Mouse (Mus musculus) adrenal gland, adult 8-10 months (tissue): Measurements from ENCODE around the gene P2rx3. TPM values are rescaled to one million over a fixed set of nuclear protein-coding genes. Genes with fewer than 3 reads are reported as not detected.

ENCODE experiments used
- DNase-seq: peaks from one replicate; pipeline ENCODE4 v3.0.0; 2022
- total RNA-seq, 4 experiments: library from RNA; stranded (reverse); gene quantifications; 2 replicates each; pipeline ENCODE4 v1.2.4; 2022

Gene P2rx3
- total RNA-seq, 4 experiments from 2014 or later, result 0.83 to 1.8 (median 1.3) TPM

DNA sequence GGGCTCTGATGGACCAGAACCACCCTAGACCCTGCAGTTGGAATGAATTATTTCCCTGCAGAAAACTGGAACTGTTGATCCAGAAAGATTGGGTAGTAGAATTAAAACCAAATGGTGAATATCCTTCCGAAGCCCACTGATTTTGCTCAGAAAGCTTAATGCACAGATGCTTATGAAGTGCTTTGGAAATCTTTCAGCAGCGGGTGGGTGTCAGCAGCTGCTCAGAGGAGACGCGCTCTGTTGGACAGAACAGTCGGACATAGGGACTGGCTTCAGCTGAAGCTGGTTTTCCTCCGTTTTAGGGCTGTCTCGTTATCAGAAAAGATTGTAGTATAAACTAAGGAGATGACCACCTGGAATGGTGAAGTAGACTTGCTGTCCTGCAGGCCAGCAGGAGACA is 6.4 kb upstream of the P2rx3 start:
- no peak for DNase-seq

DNA sequence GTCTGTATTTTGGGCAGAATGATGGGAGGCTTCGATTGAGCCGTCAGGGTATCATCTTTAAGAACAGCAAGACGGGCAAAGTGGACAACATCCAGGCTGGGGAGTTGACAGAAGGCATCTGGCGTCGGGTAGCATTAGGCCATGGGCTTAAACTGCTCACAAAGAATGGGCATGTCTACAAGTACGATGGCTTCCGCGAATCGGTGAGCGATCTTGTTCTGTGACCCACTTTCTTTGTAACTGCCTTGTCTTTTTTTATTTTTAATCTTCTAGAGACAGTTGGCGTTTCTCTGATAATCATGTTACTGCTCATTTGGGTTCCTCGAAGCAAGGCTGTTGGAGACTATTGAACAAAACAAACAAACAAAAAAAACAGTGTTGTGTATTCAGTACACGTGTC is 1.1 kb upstream of the P2rx3 start:
- no peak for DNase-seq

DNA sequence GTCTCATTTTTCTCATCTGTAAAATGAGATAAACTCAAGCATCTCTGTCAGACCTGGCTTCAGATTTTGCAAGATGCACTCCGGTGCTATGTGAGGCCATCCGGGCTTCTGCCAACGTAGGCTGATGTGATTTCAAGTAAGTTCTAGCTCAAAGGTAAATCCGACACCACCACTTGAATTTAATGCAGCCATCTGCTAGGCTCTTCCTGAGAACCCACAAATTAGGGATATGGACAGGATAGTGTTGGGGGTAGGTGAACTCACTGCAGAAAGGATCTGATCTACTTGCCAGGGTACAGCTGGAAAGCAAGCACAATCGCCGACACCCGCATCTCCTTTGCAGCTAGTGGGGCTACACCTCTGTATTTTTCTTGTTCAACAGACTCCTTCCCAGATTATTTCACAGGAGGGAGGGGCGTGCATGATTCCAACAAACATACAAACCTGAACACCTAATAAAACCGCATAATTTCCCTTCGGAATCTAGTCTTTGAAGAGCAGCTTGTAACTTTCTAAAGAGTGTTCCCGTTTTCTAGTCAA is 685 bp downstream of the P2rx3 start:
- no peak for DNase-seq

DNA sequence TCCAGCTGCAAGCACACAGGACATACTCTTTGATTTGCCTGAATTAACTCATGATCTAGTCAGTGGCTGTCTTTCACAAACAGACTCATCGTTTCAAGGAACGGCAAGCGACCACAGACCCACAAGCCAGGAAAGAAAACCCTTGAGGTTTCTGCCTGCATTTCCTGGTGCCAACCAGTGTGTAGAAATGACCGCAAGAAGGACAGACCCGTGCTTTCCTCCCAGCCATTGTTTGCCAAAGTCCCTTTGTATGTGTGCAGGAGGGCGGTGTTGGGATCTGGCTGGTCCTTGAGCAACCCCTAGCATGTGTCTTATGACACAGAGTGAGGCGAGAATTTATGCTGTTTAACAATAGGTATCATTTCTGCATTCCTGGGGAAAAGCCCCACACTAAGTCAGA is 3.1 kb downstream of the P2rx3 start:
- DNase-seq, result no peak

DNA sequence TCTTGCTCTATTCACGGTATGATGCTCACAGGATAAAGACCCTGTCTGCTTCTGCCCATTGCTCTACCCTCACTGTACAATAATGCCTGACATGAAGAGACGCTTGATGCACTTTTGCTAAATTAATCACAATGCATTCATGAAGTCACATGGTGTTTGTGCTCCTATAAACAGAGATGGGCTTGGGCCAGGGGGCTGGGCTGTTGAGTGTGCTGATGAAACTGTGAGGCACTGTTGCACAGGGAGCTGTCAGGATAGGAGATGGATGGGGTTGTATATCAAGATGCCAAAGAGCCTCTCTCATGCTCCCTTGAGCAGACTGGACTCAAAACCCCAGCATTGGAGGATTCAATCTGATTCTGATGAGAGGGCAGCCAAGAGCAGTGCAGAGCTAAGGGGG is 4.1 kb downstream of the P2rx3 start:
- DNase-seq, result no peak

DNA sequence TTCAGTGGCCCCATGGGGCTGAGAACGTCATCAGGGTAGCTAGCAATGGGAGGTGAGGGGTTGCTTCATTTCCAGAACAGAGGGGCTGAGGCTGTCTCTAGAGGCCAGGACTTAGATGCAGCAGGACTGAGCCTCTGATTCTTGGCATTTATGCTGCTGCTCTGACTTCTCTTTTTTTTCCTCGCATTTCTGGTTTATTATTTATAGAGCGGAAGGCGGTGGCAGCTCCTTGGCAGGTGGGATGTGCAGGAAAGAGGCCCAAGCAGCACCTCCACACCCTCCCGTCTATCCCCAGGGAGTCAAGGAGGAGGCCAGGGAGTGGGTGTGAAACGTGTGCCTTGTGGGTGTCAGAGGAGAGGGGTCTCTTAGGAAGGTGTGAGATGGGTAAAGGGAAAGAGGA is 6.3 kb downstream of the P2rx3 start:
- DNase-seq, result no peak

DNA sequence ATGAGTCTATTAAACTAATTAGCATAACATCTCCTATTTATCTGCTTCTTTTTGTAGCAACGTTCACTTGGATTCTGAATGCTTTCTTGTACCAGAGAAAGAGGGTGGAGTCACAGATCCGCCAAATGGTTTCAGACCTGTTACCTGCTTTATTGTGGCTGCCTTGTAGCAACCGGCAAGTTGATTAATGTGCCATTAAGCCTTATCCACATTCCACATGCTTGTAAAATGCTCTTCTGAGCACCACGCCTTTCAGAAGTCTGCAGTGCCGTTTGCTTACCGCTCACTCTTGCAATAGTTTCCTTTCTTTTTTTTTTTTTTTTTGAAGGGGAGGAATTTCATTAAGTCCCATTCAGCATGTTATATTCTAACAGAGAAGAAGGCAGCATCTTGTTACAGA is 7.4 kb downstream of the P2rx3 start:
- DNase-seq, result no peak

DNA sequence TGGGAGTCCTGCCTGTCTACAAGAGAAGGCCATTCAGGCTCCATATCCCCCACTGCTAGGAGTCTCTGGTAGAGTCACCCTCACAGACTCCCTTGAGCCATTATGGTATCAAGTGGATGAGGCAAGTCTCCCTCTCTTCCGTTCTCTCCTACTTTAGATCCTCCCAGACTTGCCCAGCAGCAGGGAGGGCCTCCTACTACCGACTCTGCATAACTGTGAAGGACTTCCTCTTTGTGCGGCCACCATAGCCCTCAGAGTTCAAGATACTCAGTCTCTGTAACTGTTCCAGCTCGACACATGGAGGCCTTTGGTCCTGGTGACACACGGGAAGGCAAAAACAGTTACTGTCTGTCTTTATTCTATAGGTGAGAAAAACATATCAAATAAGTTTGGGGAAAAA is 10.0 kb downstream of the P2rx3 start:
- no peak for DNase-seq

DNA sequence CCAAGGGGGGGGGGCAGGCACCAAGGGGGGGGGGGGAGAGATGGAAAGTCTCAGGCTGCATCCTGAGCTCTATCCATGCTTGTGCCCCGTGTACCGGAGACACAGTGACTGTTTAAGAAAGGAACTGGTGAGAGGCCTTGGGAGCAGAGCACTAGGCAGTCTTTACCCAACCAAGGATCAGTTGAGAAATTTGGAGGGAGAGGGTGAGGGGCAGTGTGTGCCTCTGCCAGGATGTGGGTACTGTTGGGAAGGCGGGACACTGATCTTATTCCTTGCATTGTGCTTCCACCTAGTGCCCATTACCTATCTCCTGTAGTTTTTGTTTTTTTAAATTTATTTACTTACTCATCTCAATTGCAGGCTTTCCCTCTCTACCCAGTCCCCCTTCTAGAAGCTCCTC is 11.1 kb downstream of the P2rx3 start:
- no peak for DNase-seq

DNA sequence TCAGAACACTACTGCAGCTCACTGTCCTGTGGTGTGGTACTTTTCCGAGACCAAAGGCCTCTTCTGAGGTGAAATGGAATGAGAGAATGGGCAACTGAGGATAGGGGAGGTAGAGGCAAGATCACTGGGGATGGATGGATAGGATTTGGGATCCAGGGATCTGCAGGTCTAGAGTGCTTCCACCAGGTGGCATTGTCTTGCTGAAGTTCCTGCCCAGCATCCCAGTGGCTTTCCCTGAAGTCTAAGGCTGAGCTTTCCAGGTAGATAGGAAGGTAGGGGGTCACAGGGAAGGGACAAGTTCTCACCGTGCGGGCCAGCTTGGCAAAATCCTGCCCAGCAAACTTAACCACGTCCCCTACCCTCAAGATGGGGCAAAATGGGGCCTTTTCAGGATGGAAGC is 15.2 kb downstream of the P2rx3 start:
- no peak for DNase-seq

DNA sequence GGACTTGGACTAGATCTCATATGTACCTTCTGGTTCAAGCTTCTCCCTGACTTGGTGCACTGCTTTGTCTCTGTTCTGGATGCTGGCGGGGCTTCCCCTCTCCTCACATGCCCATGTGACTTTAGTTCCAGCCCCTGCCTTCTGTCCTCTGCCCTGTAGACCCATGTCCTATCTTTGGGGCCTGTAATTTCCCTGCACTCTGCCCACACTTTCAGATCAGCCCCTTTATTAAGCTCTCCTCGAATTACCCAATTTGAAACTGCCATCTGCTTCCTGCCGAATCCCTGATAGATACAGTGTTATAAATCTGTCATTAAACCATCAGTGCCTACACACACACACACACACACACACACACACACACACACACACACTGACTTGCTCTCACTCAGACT is 22.7 kb downstream of the P2rx3 start:
- no peak for DNase-seq

DNA sequence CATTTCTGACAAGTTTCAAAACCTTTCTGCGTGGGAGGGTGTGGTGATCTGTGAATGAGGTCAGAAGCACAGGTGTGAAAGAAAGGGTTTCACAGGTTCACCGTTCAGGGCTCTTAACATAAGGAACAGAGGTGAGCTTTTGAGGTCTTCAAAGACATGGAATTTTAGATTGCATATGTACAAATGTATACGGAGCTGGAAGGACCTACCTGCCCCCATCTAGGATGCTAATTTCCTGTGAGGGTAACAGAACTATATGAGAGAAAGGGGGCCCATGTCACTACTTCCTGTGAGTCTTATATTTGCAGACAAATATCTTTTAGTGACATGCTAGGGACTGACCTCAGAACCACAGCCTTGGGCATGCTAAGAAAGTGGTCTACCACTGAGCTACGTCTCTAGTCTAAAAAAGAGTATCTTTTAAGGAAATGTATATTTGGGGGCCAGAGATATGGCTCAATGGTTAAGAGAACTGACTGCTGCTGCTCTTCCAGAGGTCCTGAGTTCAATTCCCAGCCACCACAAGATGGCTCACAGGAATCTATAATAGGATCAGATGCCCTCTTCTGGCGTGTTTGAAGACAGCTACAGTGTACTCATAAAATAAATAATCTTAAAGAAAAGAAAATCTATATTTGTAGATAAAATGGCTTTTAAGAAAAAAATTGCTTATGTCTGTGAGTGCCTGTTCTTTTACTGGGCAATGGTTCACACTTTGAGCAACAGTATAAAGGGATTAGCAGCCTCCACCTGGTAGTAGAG is 23.3 kb downstream of the P2rx3 start:
- DNase-seq, result no peak

DNA sequence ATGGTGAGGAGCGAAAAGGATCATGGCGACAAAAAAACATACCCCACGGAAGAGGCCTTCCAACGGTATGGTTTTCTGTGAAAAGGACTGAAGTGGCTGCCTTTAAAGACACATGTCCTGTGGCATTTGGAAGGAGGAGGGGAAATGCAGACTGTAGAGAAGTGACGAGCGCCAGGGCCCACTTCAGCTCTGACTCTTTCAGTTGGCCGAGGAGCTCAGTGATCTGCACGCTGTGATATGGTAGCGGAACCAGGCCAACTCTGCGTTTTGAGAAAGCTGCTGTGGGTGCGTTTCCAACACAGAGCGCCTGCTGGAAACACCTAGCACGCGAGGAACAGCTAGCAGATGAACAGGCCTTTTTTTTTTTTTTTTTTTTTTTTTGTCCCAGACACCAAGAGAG is 24.6 kb downstream of the P2rx3 start:
- DNase-seq, result no peak

DNA sequence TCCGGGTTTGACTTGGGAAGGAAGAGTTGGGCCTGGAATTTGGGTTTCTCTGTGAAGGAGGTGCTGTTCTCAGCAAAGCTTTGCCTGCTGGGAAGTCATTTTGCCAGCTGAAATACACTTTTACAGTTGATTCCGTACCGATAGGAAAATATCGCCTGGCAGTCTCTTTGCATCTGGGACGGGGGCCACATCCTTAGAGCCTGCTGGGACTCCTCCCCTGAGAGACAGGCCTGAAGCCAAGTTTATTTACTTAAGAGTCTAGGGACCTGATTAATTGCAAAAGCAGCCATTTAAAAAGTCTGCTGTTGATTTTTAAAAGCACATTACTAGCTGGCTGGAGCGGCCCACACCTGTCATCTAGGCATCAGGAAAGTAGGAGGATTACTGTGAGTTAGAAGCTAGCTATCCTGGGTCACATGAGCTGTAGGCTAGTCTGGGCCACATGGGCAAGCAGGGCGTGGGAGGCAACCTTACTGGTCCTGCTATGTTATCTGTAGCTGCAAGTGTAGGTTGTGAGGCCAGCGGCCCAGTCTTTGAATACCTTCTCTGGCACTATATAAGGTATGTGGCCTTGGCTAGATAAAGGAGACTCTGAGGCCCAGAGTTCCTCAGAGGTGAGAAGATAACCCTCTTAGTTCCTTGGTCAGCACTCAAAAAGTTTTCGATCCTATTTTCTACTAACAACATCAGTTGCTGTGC is 25.2 kb downstream of the P2rx3 start:
- no peak for DNase-seq

DNA sequence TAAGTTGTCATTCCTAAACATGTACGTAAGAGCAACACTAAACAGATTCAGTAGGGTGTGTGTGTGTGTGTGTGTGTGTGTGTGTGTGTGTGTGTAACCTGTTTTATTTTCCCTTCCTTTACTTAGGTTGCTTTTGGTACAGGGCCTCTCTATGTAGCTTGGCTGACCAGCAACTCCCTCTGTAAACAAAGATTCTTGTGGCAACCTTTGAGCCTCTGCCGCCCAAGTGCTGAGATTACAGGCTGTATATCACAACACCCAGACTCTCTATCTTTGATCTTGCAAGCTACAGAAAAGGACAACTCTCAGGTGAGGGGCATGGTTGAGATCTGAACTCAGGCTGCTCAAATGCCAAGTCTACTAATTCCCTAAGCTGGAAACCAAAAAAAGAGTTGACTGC is 28.1 kb downstream of the P2rx3 start:
- no peak for DNase-seq

DNA sequence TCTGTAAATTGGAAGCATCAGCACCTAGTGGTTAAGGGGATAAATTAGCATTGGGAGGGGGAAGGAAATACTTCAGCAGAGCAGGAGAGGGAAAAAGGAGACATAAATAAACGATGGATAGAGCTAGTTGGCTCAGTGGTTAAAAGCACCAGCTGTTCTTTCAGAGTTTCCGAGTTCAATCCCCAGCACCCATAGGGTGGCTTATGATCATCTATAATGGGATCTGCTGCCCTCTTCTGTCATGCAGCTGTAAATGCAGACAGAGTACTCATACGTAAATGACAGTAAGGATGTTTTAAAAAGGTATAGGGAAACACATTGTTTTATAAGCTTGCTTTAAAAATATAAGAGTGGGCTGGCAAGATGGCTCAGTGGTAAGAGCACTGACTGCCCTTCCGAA is 29.5 kb downstream of the P2rx3 start:
- DNase-seq, result no peak

DNA sequence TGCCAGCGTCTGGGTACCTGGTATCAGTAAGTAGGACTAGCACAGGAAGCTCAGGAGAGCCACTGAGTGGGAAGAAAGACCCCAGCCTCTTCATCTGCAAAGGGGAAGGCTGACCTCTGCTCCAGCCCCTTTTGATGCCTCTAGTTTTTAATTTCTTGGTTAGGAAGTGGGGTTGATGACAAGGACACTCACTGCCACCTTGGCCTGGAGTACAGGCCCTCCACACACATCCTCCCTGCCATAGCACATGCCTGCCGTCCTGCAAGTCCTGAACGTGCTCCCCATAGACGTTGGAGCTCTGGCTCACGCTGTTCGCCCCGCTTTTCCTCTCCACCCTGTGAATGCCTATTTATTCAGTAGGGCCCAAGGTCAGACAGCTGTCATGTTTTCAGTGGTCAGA is 30.7 kb downstream of the P2rx3 start:
- DNase-seq, result no peak

DNA sequence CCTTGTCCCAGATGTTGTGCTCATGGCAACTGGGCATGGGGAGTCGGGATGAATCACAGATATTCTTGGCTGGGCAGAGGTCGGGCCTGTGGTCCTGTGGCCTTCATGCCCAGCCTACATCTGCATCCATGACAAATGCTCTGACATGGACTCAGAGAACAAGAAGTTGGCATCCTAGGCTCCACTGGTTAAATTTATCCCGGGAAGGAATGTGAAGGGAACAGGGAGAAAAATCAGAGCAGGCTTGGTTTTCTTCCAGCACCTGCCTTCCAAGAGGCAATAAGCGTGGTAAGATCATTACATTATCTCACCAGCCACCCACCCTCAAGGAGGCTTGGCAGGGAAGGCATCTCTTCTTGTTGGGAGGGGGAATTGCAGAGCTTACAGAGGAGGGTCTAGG is 32.9 kb downstream of the P2rx3 start:
- no peak for DNase-seq

DNA sequence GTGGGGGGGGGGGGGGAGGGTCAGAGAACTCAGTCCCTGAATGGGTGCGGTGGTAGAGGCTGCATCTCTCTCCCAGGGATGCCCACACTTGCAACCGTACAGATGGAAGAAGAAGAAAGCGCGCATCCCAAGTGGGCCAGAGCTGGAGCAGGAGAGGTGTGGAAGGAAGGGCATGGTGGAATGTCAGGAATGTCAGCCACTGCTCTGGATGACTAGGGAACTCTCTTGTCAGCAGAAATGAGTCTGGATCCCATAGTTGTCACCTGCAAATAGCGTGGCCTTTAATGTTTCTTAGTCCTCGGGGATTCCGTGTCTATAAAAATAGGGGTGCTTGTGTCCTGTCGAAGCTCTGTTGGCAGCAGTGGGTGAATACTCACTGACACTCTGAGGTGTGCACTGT is 34.7 kb downstream of the P2rx3 start:
- DNase-seq, result no peak

DNA sequence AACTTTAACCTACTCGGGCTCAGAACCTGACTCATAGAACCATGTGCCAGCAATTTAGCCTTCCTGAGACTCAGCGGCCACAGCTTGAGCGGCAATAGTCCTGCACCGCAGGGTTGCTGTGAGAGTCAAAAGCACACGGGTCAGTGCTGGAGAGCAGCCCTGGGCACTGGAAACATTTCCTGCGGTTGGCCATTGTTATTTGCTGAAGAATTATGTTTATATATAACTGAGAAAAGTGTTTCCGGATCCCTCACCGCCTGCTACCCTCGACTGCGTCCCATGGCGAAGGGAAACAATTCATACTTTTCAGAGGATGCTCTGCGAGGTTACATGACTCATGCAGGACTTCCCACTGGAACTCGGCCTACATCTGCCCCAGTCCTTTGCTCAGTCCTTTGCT is 35.8 kb downstream of the P2rx3 start:
- DNase-seq, result no peak

DNA sequence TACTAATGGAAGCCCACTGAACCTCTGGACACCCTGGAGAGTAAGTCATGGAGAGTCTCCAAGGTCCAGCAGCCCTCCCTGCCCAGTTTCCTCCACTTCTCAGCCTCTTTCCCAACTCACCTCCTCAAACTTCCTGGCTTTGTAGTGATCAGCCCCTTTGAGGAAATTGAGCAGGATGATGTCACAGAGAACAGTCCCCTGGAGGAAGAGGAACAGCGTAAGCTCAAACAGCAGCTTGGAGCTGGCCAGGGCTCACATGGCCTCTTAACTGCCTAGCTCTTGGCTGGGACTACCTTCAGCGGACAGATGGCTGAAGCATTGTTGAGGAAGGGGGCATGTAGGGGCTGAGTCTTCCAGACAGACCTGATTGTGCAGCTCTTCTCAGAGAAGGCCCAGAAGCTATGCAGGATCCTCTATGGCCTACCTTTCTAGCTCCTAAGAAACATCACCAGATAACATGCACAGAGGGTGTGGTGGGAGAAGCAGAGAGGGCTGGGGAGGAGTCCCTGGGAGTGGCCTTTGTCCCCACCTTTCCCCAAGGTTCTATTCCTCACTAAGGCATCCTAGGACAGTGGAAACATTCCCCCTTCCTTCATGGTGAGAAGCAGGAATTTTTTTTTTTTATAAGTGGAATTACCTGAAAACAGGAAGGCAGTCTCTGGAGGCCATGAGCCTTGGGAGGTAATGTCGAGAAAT is 37.6 kb downstream of the P2rx3 start:
- no peak for DNase-seq

DNA sequence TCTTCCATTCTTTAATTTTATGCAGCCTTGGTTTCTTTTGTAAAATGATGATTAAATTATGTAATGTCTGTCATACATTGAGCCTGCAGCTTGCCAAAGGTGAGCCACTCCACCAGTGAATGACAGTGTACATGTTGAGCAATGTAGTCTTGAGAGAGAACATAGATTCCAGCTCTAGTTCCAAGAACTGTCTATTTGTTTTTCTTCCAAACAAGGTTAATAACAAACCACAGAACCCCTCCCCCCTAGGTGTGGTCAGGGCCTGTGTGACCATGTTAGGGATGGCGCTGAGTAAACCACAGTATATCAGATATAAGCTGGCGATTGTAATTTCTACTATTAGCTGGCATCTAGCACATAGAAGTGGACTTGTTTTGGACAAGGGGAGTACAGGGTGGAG is 40.9 kb downstream of the P2rx3 start:
- DNase-seq, result no peak

DNA sequence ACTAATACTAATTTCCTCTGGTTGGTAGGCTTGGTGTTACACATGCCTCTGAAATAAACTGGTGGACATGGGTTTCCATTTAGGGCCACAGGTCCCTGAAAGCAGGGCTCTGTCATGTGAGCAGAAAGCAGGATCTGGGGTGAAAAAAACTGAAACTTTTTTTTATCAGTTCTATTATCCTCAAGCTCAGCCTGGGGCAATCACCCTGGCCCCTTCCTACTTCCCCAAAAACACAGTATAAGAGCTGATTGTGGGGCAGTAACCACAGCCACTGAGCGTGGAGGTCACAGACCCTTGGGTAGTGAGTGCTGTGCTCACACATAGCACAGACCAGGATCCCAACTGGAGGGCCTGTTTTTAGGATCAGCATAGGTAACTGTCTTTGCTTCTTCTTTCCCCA is 49.3 kb downstream of the P2rx3 start, which contains the start of gene Prg3:
Gene Prg3 (plus strand): TSS at position 286 of the 400 bp plus-strand sequence.
- no peak for DNase-seq

DNA sequence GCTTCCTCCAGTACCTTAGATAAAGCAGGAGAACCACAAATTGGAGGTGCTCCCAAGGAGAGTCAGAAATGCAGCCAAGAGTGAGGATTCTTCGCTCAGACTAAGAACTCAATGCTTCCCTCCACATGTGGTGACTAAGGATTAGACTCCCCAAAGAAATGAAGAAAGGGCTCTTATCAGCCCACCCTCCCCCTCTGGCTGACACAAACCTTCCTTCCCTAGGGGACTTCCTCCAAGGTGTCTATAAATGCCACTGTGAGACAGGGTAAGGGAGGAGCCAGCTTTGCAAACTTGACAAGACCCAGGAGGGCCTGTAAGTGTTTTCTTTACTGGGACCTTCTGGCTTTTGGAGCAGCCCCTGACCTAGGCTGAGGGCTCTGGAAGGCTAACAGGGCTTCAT is 57.1 kb downstream of the P2rx3 start, which contains the start of gene Prg2:
Gene Prg2 (plus strand): TSS at position 274 of the 400 bp plus-strand sequence.
- no peak for DNase-seq
